Mouse (Mus musculus) myocyte (in vitro differentiated cells): Measurements from ENCODE around the gene Xrn2. TPM values are rescaled to one million over a fixed set of nuclear protein-coding genes. Genes with fewer than 3 reads are reported as not detected.

Experiments used
- H3K27me3 ChIP-seq: one replicate; pipeline ENCODE4 v1.6.1; 2011; ENCODE audit not compliant: control insufficient read depth, insufficient read depth, insufficient read length
- H3K36me3 ChIP-seq: one replicate; pipeline ENCODE4 v1.6.1; 2011; ENCODE audit not compliant: control insufficient read depth, insufficient read depth
- H3K4me2 ChIP-seq: one replicate; pipeline ENCODE4 v1.6.1; 2011; ENCODE audit warnings: low read depth, control low read depth
- H3K4me3 ChIP-seq: one replicate; pipeline ENCODE4 v1.5.1; 2011; ENCODE audit warnings: mild to moderate bottlenecking, control low read depth, moderate library complexity
- H3K79me2 ChIP-seq: one replicate; pipeline ENCODE4 v1.6.1; 2011; ENCODE audit not compliant: control insufficient read depth, insufficient read depth
- H3ac ChIP-seq: one replicate; pipeline ENCODE4 v1.6.1; 2011; ENCODE audit not compliant: control insufficient read depth, insufficient read length
- CEBPB ChIP-seq: IDR thresholded peaks from 2 replicates; pipeline ENCODE4 v1.6.1; 2011; ENCODE audit warnings: mild to moderate bottlenecking, moderate library complexity; ENCODE audit not compliant: poor library complexity, insufficient read depth, severe bottlenecking
- E2F4 ChIP-seq: IDR thresholded peaks from one replicate; pipeline ENCODE4 v1.6.1; 2011; ENCODE audit warnings: mild to moderate bottlenecking, control low read depth, moderate library complexity; ENCODE audit not compliant: insufficient read depth
- MAX ChIP-seq: IDR thresholded peaks from one replicate; pipeline ENCODE4 v1.6.1; 2011; ENCODE audit warnings: low read depth, mild to moderate bottlenecking, control low read depth
- MYOD1 ChIP-seq, 3 experiments: IDR thresholded peaks; one replicate each; pipeline ENCODE4 v1.6.1; 2011; ENCODE audit warnings: control low read depth in 2 of 3, low read depth in 2 of 3, mild to moderate bottlenecking in 2 of 3, moderate library complexity in 1 of 3; ENCODE audit not compliant: insufficient read length in 2 of 3, control insufficient read depth in 1 of 3
- MYOG ChIP-seq, 3 experiments: IDR thresholded peaks; one replicate each; pipeline ENCODE4 v1.6.1; 2011; ENCODE audit warnings: control low read depth in 2 of 3, low read depth in 2 of 3, mild to moderate bottlenecking in 2 of 3; ENCODE audit not compliant: insufficient read length in 2 of 3, control insufficient read depth in 1 of 3, insufficient read depth in 1 of 3
- POLR2A ChIP-seq: IDR thresholded peaks from one replicate; pipeline ENCODE4 v1.6.1; 2011; ENCODE audit warnings: low read depth, mild to moderate bottlenecking, control low read depth, moderate library complexity; ENCODE audit not compliant: insufficient read length
- POLR2AphosphoS2 ChIP-seq: IDR thresholded peaks from one replicate; pipeline ENCODE4 v1.6.1; 2011; ENCODE audit warnings: low read depth, control low read depth; ENCODE audit not compliant: insufficient read length
- REST ChIP-seq: IDR thresholded peaks from one replicate; pipeline ENCODE4 v1.6.1; 2011; ENCODE audit warnings: mild to moderate bottlenecking, control low read depth, moderate library complexity; ENCODE audit not compliant: insufficient read depth, insufficient read length
- SRF ChIP-seq: IDR thresholded peaks from one replicate; pipeline ENCODE4 v1.6.1; 2011; ENCODE audit warnings: low read depth; ENCODE audit not compliant: control insufficient read depth, insufficient read length
- TCF12 ChIP-seq: IDR thresholded peaks from one replicate; pipeline ENCODE4 v1.6.1; 2011; ENCODE audit warnings: mild to moderate bottlenecking, control low read depth; ENCODE audit not compliant: poor library complexity, insufficient read depth, severe bottlenecking
- TCF3 ChIP-seq: IDR thresholded peaks from one replicate; pipeline ENCODE4 v1.6.1; 2011; ENCODE audit warnings: low read depth, control low read depth; ENCODE audit not compliant: insufficient read length
- USF1 ChIP-seq: IDR thresholded peaks from one replicate; pipeline ENCODE4 v1.6.1; 2011; ENCODE audit warnings: low read depth, mild to moderate bottlenecking, control low read depth, moderate library complexity
- polyA plus RNA-seq: library from polyadenylated mRNA; unstranded; fragments of >200 nt; fragmentation: generic; extraction: Trizol; gene quantifications from one replicate; pipeline ENCODE4 v1.2.1, GENCODE M21; 2012; ENCODE audit warnings: missing spikeins

The Xrn2 gene
- polyA plus RNA-seq, 1 experiment, result 40.7 TPM

DNA sequence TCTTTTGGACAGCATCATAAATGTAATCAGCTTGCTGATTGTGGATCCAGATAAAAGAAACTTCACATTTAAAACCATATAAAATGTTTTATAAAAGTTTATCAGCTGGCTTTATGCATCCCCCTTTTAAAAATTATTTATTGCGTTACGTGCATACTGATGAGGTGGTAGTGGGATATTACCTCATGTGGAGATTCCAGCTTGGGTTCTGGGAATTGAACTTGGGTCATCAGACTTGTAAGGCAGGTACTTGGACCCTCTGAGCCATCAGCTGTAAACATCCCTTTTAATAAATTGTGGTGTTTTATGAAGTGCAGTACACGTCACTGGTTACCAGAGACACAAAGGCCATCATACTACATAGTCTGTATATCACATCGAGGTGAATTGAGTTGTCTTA, 61.6 kb downstream of the Xrn2 start:
- no peak for TF ChIP-seq USF1
- TF ChIP-seq TCF12, result no peak
- TF ChIP-seq TCF3, result no peak
- TF ChIP-seq CEBPB, result no peak
- no peak for TF ChIP-seq MAX
- TF ChIP-seq SRF, result no peak
- no peak for TF ChIP-seq E2F4
- TF ChIP-seq MYOD1 (IDR thresholded peaks at IDR 0.05; ENCODE audit: control insufficient read depth in 1 of 3, insufficient read length in 2 of 3, low read depth in 2 of 3), result no peak
- TF ChIP-seq MYOG (IDR thresholded peaks at IDR 0.05; ENCODE audit: control insufficient read depth in 1 of 3, insufficient read depth in 1 of 3, insufficient read length in 2 of 3, low read depth in 2 of 3), result no peak
- no peak for TF ChIP-seq REST
- no peak for TF ChIP-seq POLR2A
- TF ChIP-seq POLR2AphosphoS2, result no peak
- Histone ChIP-seq H3K27me3 (no peaks in the 10 kb centered on the region), H3K4me3 (no peak overlapping the region), H3ac (no peak overlapping the region), H3K36me3 (peaks cover 45% of the 10 kb centered on the region), H3K4me2 (no peak overlapping the region), H3K79me2 (no peaks in the 10 kb centered on the region)

GRCm38 (mm10) chr2:147082391-147082790, 69.6 kb downstream of the Xrn2 start:
- H3ac ChIP-seq, result no peak overlapping the region
- H3K4me2 ChIP-seq, result no peak overlapping the region
- no peaks in the 10 kb centered on the region for H3K79me2 ChIP-seq
- H3K27me3 ChIP-seq, result no peaks in the 10 kb centered on the region
- peaks cover 3% of the 10 kb centered on the region for H3K36me3 ChIP-seq
- H3K4me3 ChIP-seq, result no peak overlapping the region
- TF ChIP-seq CEBPB (no peak), MAX (no peak), POLR2A (no peak), TCF12 (no peak), E2F4 (no peak), REST (no peak)

DNA sequence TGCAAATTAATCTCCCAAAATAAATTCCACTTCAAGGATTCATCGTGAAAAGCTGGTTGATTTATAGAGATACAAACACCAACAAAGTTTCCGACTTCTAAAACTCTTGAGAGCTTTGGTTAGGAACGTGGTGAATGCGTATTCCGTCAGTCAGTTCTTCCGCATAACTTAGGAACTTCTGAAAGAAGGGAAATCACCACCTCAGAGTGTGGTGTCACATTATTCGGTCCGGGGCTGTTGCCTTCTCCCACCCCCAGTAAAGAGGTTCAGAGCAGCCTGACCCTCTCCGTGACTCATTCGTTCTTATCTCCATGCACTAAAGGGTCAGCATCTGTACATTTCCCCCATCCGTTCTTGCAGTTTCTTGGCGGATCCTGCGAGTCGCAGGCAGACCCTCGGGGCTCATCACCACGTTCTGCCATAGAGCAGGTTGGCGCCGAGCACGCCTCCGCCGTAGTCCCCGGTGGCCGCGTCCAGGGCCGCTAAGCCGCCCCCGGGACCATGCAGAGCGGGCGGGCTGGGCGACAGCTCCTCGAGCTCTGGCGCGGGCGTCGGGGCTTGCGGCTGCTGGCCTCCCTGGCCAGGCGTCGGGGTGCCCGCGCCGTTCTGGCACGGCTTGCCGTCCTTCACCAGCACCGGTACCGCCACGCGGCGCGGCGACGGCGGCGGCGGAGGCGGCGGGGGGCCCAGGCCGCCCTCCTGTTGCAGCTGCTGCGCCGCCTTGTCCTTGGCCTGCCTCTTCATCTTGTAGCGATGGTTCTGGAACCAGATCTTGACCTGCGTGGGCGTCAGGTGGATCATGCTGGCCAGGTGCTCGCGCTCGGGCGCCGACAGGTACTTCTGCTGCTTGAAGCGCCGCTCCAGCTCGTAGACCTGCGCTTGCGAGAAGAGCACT, 70.9 kb downstream of the Xrn2 start:
- Histone ChIP-seq H3K36me3 (no peaks in the 10 kb centered on the region), H3K79me2 (no peaks in the 10 kb centered on the region), H3K27me3 (no peaks in the 10 kb centered on the region), H3K4me3 (no peak overlapping the region), H3K4me2 (no peak overlapping the region), H3ac (no peak overlapping the region)
- no peak for TF ChIP-seq POLR2A
- no peak for TF ChIP-seq USF1
- no peak for TF ChIP-seq E2F4
- TF ChIP-seq MYOD1 (IDR thresholded peaks at IDR 0.05; ENCODE audit: control insufficient read depth in 1 of 3, insufficient read length in 2 of 3, low read depth in 2 of 3), result no peak
- no peak for TF ChIP-seq TCF3
- TF ChIP-seq MAX, result no peak
- no peak for TF ChIP-seq TCF12
- no peak for TF ChIP-seq POLR2AphosphoS2
- no peak for TF ChIP-seq MYOG (IDR thresholded peaks at IDR 0.05; ENCODE audit: control insufficient read depth in 1 of 3, insufficient read depth in 1 of 3, insufficient read length in 2 of 3, low read depth in 2 of 3)
- no peak for TF ChIP-seq CEBPB

GRCm38 (mm10) chr2:147084366-147085071, 71.7 kb downstream of the Xrn2 start:
- H3K27me3 ChIP-seq, result no peaks in the 10 kb centered on the region
- no peak overlapping the region for H3ac ChIP-seq
- H3K4me3 ChIP-seq, result no peak overlapping the region

More at GRCm38 (mm10) chr2:147084366-147085071, 71.7 kb downstream of the Xrn2 start:
- no peaks in the 10 kb centered on the region for H3K79me2 ChIP-seq
- H3K4me2 ChIP-seq, result no peak overlapping the region
- TF ChIP-seq MAX (no peak), E2F4 (no peak), SRF (no peak), REST (no peak), TCF3 (no peak), MYOD1 (IDR thresholded peaks at IDR 0.05; ENCODE audit: control insufficient read depth in 1 of 3, insufficient read length in 2 of 3, low read depth in 2 of 3) (no peak), USF1 (no peak), POLR2A (no peak), CEBPB (no peak), TCF12 (no peak), POLR2AphosphoS2 (no peak), MYOG (IDR thresholded peaks at IDR 0.05; ENCODE audit: control insufficient read depth in 1 of 3, insufficient read depth in 1 of 3, insufficient read length in 2 of 3, low read depth in 2 of 3) (no peak)
- no peaks in the 10 kb centered on the region for H3K36me3 ChIP-seq
